Mouse (Mus musculus): ENCODE results near the gene AU021092.
A peak's percentile ranks its signal among the peaks of the same experiment; 100 is the strongest.
"Not testable (repeated sequence)": the region's sequence is repeated elsewhere in the genome, so short reads cannot be mapped to it uniquely, and the experiment has no call there.

The AU021092 gene

GRCm38 (mm10) chr16:5222140-5222539 lies at the start of gene AU021092:
Gene AU021092, minus strand, starts transcription at chr16:5222299.
- DNase-seq (ENCODE audit: low spot score), result no peak

DNA sequence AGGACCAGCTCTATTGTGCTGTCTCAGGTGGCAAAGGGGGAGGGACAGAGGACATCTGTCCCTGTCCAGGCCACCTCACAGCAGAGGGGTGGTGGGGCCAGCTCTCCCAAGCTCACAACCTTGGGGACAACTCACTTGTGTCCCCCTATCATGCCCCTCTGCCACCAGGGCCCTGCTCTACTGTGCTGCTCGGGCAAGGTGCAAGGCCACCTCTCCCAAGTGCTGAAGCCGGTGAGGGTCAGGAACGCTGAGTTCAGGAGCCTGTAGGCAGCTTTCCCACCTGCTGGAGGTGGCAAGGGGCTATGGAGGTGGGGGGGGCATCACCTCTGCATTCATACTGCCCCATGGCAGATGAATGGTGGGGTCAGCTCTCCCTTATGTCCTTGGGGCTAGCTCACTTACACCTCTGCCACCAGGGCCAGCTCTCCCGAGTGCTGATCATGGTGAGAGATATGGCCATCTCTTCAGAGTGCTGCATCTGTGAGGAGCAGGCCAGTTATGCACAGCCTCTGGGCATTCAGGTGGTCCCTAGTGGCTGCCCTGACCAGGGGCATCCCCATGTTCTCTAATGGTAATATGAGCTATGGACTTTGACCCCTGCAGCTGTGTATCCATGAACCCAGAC lies 49.4 kb upstream of the AU021092 start:
- DNase-seq (ENCODE audit: low spot score), result no peak

GRCm38 (mm10) chr16:5263926-5264325 lies 41.8 kb upstream of the AU021092 start:
- DNase-seq (ENCODE audit: low spot score), result no peak

DNA sequence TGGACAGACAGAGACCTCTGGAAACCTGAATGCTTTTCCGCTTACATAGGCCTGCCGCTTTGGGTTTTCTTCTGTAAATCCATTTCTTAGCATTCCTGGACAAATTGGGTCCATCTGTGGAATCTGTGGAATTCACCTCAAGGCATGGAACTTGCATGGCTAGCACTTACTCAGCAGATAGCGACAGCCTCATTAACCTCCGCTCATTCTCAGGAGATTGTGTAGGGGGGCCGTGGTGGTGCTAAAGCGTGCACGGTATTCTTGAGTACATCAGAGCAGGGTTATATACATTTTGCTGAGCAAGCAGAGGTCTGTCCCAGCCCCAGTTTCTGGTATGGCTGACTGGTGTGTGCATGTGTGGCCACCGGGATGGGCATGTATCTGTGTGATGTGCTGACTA lies 41.1 kb upstream of the AU021092 start:
- no peak for DNase-seq (ENCODE audit: low spot score)

DNA sequence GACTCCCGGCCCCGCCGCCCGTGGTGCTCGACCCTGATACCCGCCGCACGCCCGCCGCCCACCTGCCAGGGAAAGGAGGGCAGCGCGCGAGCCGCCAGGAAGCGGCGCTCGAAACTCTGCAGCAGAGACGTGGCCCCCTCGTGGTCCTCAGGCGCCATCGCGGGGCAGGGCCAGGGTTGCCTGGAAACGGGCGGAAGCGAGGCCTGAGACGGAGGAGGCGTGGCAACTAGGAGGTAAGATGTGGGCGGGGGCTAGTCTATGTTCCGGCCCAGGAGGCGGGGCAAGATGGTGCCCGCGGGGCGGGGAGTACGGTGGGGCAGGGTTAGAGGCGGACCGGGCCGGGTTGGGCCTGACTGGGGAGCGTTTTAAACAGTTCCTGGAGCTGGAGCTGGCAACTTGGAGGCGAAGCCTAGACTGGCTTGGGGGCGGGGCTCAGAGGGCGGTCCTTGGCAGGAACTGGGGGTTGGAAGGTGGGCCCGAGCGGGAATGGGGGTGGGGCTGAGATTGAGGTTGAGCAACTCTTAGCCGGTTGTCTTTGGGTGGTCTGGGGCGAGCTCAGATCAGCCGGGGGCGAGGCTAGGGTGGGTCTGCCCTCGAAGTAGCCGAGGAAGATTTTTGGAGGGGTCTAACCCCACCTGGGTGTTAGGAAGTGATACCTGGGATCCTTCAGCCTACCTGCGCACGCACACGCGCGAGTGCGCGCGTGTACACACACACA lies 33.8 kb upstream of the AU021092 start, which contains the start of gene Eef2kmt:
Gene Eef2kmt (minus strand): TSS at position 205 of the 718 bp plus-strand sequence.
- peak; percentile 100 for DNase-seq (ENCODE audit: low spot score)

DNA sequence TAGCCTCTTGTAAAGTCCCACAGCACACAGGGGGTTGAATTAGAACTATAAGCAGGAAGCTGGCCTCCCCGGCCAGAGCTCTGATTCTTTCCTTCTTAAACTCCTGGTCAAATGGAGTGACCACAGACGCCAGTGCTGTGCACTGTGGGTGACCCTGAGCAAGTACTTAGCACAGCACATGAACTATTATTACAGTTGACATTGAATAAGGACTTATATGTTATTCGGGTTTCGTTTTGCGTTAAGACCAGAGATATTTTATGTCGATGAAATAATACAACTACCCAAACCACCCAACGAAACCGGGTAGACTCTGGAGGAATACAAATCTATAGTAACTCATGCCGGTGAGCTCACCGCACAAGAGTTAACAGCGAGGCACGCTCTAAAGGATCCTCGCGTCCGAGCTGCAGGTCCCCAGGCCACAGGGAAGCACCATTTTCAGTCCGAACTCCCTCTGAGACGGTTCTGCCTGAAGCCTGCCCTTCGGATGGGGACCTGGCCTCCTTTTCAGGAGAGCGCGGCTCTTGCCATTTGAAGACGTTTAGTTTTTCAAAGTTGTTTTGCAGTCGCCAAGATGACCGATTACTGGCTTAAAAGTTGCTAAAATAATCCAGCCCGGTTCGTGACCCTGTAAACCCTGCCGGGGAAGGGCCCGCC lies 33.1 kb upstream of the AU021092 start:
- DNase-seq (ENCODE audit: low spot score), result no peak

DNA sequence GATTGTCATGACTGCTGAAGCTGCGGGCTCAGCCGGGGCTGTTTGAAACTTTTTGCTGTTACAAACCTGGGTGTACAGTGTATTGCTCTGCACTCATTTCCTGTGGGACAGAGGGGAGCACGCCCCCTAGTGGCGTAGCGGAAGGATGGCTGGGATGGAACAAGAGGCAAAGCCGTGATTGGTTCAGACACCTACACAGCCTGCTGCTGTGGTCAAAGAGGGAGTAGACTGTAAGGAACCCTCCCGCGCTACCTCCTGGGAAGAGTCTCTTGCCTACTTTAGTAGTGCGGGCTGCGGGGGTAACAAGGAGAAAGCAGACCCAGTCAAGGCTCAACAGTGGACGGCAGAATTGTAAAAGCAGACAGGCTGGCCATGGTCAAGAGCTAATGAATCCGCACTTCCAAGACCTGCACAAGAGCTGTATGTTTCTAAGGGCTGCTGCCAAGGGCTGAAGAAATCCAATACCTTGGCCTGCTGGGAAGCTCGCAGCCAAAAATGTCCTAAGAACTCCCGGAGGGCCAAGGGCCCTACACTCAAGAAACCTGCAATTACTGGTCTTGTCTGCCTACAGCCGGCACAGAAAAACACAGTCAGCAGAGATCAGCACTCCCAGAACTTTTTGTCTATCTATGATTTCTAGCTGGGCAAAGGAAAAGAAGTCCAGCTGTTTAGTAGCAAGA lies 32.4 kb upstream of the AU021092 start:
- DNase-seq (ENCODE audit: low spot score), result peak; percentile 96

DNA sequence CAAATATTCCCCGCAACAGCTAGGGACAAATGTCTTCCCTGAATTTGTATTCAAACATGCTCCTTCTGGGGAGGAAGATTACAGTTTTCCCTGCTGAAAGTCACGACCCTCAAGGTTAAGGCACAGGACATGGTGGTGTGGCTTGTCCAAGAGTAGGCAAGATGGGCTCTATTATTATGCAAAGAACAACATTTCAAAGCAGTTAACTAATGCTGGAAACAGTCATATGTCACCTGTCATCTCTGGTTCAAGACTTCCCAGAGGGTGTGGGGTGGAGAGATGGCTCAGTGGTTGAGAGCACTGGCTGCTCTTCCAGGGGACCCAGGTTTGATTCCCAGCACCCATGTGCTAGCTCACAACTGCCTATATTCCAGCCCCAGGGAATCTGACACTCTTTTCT lies 30.2 kb upstream of the AU021092 start:
- DNase-seq (ENCODE audit: low spot score), result no peak

GRCm38 (mm10) chr16:5250891-5251290 lies 28.8 kb upstream of the AU021092 start:
- no peak for DNase-seq (ENCODE audit: low spot score)

DNA sequence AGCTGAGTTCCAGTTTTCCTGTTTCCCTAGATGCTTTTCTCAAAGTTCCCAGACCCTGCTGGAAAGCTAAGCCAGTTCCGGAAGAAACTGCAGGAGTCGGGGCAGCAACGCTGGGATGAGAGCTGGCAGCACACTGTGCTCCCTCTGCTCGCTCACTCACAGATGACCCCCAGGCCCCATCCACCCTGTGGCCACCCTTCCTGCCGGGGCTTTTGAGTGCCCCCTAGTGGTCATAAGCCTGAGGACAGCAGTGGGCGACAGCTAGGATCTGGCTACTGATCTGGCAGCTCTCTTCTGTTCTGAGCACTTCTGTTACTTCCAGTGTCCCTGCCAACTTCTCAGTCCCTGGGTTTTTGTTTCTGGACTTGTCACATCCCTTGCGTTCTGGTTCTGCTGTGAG lies 22.3 kb upstream of the AU021092 start:
- peak; percentile 78 for DNase-seq (ENCODE audit: low spot score)

DNA sequence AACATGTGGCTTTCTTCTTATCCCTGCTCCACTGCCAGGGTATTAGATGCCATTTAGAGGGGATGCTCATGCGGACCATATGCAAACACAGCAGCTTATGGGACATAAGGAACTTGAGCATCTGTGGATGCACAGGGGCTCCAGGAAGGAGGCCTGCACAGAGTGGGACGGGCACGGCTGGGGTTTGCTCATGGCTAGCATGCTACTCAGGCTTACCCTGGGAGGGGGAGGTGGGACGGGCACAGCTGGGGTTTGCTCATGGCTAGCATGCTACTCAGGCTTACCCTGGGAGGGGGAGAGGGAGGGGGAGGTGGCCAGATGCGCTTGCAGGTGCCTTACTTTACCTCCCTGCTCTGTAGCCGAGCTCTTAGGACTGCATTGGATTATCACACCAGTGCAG lies 20.8 kb upstream of the AU021092 start:
- no peak for DNase-seq (ENCODE audit: low spot score)

- DNase-seq (ENCODE audit: low spot score), result no peak
These were observed 20.3 kb upstream of the AU021092 start for GRCm38 (mm10) chr16:5242355-5242754.

DNA sequence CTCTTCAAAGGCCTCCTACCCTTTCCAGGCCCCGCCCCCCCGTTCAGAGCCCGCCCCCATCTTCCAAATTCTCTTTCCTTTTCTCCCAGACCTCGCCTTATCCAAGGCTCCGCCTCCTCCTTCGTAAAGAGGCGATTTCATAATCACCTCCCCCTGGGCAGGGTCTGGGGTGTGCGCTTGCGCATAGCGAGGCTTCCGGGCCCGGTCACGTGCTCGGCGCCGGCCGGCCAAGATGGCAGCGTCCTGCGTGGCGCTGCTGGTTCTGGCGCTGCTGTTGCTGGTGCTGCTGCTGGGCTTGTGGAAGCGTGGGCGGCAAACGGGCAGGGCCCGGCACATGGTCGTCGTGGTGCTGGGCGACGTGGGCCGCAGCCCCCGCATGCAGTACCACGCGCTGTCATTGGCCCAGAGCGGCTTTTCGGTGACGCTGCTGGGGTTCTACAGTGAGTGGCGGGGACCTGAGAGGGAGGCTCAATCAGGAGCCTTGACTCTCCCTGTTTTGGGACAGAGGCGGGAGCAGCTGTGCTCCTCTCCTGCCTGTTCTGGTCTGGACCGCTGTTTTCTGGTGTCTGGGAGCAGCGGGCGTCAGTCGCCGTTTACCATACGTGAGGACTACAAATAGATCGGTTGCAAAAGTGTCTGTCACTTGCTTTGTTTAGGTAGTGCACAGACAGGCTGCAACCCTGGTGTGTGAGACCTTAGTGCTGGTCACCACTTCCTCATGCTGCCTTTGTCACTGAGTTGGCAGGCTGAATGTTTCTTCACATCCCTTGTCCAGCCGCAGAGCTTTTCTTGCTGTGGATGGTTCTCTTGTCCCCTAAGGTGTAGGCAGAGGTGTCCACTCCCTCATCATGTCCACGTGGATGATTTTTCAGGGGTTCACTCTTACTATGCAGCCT lies 11.6 kb upstream of the AU021092 start, which contains the start of gene Alg1:
Gene Alg1 (plus strand): TSS at position 204 of the 896 bp plus-strand sequence.
- DNase-seq (ENCODE audit: low spot score), result peak; percentile 99

DNA sequence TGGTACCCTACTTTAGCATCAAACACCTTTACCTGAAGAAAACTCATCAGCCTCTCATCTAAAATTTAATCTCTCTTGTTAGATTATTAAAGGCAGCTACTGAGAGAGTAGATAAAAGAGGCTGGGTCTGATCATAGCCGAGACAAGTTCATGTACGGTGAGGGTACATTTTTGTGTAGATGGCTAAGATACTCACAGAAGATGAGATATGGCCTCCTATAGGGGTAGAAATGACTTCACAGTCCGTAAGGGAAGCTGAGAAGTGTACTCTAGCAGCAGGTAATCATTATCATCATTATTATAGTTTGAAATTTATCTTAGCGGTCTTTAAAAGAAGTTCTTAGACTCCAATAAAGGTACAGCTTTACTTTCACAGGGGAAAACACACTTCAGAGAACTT lies 10.9 kb upstream of the AU021092 start:
- DNase-seq (ENCODE audit: low spot score), result no peak

DNA sequence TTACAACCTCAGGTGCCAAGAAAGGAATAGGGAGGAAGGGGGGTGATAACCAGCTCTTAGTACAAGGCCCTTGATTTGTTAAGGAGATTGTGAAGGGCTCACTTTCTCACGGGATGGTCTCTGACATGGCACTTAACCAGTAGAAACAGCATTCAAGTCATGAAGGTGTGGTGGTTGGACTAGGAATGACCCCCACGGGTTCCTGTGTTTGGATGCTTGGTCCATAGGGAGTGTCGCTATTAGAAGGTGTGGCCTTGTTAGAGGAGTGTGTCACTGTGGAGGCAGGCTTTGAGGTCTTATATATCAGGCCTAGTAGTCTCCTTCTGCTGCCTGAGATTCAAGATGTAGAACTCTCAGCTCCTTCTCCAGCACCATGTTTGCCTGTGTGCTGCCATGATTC lies 6.0 kb upstream of the AU021092 start:
- DNase-seq (ENCODE audit: low spot score), result not testable (repeated sequence)

- not testable (repeated sequence) for DNase-seq (ENCODE audit: low spot score)
These were observed 5.4 kb upstream of the AU021092 start for GRCm38 (mm10) chr16:5227501-5227900.

DNA sequence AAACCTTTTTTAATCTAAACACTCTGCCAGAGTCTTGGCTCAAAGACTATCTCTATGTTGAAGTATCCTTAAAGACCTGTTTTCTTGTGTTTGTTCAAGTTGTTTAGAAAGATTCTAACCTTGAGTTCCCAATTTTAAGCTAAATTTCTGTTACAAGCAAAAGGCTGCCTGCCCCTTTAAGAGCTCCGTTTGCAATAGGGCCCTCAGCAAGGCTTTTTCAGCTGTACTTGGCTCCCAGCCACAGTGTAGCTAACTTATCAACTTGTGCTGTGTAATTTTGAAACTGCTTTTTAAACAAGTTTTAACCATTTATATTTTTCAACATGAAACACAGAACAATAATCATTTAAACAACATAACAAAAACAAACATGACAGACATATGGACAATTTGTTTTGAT lies 4.4 kb upstream of the AU021092 start:
- DNase-seq (ENCODE audit: low spot score), result not testable (repeated sequence)

- DNase-seq (ENCODE audit: low spot score), result no peak
These were observed 696 bp downstream of the AU021092 start for GRCm38 (mm10) chr16:5221403-5221802.

GRCm38 (mm10) chr16:5217341-5218133 lies 4.6 kb downstream of the AU021092 start:
- DNase-seq (ENCODE audit: low spot score), result peak; percentile 65

GRCm38 (mm10) chr16:5216686-5217085 lies 5.4 kb downstream of the AU021092 start:
- no peak for DNase-seq (ENCODE audit: low spot score)

DNA sequence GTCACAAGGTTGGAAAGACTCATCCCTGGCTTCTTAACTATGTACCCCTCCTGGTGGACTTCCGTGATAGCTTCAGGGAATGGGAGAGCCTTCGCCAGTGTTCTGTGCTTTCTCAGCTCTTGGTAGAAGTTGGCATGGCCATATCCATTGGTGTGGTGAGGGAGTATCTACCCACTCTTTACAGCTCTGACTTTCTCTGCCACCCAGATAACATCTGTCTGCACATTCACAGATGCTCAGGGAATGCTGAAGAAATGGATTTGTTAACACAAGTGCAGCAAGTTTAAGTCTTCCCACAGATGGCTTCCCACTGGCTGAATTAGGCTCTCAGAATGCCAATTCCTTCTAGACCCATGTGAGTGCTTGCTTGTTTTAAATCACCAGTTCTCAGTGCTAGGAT lies 8.0 kb downstream of the AU021092 start:
- no peak for DNase-seq (ENCODE audit: low spot score)
